Mouse (Mus musculus): Measurements from ENCODE around the gene Fam189b.

DNA sequence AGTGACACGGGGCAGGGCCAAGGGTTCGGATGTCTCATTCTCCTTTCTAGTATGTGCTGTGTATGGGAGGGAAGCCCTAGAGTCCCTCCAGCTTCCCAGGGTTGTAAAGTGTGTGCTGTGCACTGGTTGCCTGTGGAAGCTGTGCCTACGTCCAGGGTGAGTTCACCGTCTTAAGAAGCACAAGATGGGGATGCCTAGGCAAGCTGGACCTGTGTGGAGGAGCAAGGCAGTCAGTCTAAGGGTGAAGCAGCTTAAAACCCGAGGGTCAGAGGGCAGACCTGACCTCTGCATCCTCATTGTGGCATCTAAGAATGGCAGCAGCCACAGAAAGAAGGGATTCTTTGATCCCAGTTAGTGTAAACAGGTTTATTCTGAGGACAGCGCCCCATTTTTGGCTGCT, 25.8 kb downstream of the Fam189b start:
- no peak for TF ChIP-seq CTCF (IDR thresholded peaks at IDR 0.05; ENCODE audit: control insufficient read depth, insufficient read depth, insufficient read length)
- TF ChIP-seq USF1 (IDR thresholded peaks at IDR 0.05; ENCODE audit: low read depth) = no peak
- no peak for TF ChIP-seq MAX (IDR thresholded peaks at IDR 0.05)
- no peak for TF ChIP-seq CEBPB (IDR thresholded peaks at IDR 0.05; ENCODE audit: low read depth)
- no peak for TF ChIP-seq MYOD1 (IDR thresholded peaks at IDR 0.05; ENCODE audit: control insufficient read depth, insufficient read length, low read depth)
- TF ChIP-seq FOSL1 (IDR thresholded peaks at IDR 0.05; ENCODE audit: insufficient read depth, low read length, poor library complexity, severe bottlenecking) = no peak
- no peak for TF ChIP-seq MYOG (IDR thresholded peaks at IDR 0.05; ENCODE audit: control insufficient read depth, extremely low read depth, insufficient read length)
